Mouse (Mus musculus) Patski (cell line): ENCODE results near the gene Agap1. TPM values are rescaled to one million over a fixed set of nuclear protein-coding genes. Genes with fewer than 3 reads are reported as not detected.

Experiments
- ATAC-seq: fragments of 100-300 bp; one replicate; pipeline ENCODE4 v1.8.0; 2021
- CTCF ChIA-PET: fragments of 350-600 bp; sonication (Branson Sonifier 250); formaldehyde crosslinking; loops from one replicate; lab custom pipeline; 2022; ENCODE audit warnings: inconsistent platforms; lab: Charles Lee
- POLR2A ChIA-PET: fragments of 350-600 bp; sonication (Branson Sonifier 250); formaldehyde crosslinking; loops from one replicate; lab custom pipeline; 2022; ENCODE audit warnings: antibody characterized with exemption, inconsistent platforms; lab: Charles Lee
- DNase-seq: peaks from one replicate; pipeline ENCODE4 v3.0.0-alpha.2; 2011; ENCODE audit warnings: low read depth, low spot score
- H3K27me3 ChIP-seq: fragments of 371-371 bp; one replicate; pipeline ENCODE4 v1.5.1; 2021
- CTCF ChIP-seq: fragments of 100-300 bp; IDR thresholded peaks from one replicate; pipeline ENCODE4 v1.5.1; 2021
- in situ Hi-C: fragments of 300-500 bp; cut with MboI; formaldehyde crosslinking; loops from 3 replicates; pipeline ENCODE4 v1.11.1; 2018; ENCODE audit warnings: low pct_unique_long_range_greater_than_20kb, mixed read lengths
- polyA plus RNA-seq: library from polyadenylated mRNA; unstranded; gene quantifications from one replicate; pipeline ENCODE4 v1.2.3, GENCODE M21; 2021

The Agap1 gene
- polyA plus RNA-seq, 1 experiment from 2014 or later, result 32.3 TPM

- H3K27me3 ChIP-seq, result no peaks in the 10 kb centered on the region
- in situ Hi-C loops, result loop anchor here (5.0 kb wide), 2 partner anchors 95 to 390 kb away; no protein-coding TSS in a partner anchor
- CTCF ChIA-PET, result no interaction called here
- ATAC-seq (no peak), DNase-seq (no peak)
- no peak for TF ChIP-seq CTCF
- POLR2A ChIA-PET, result no interaction called here
These were observed 173.0 kb downstream of the Agap1 start for GRCm38 (mm10) chr1:89627650-89628049.

GRCm38 (mm10) chr1:89630836-89631235 lies 176.2 kb downstream of the Agap1 start:
- ChIA-PET CTCF (interaction anchor here (0.9 to 2.6 kb wide), 2 partner anchors 101 to 106 kb away, joined by 3 to 9 read pairs; no protein-coding TSS in a partner anchor), POLR2A (no interaction called here)
- in situ Hi-C loops, result no loop called here
- TF ChIP-seq CTCF, result no peak
- no peaks in the 10 kb centered on the region for H3K27me3 ChIP-seq
- DNase-seq (no peak), ATAC-seq (no peak)

GRCm38 (mm10) chr1:89631747-89632146 lies 177.1 kb downstream of the Agap1 start:
- in situ Hi-C loops, result no loop called here
- TF ChIP-seq CTCF, result no peak
- ATAC-seq (no peak), DNase-seq (no peak)
- ChIA-PET CTCF (interaction anchor here (0.7 to 2.6 kb wide), 3 partner anchors 11 to 107 kb away, joined by 3 to 9 read pairs (median 5); no protein-coding TSS in a partner anchor), POLR2A (no interaction called here)
- H3K27me3 ChIP-seq, result no peaks in the 10 kb centered on the region

- no peak for TF ChIP-seq CTCF
- DNase-seq (no peak), ATAC-seq (no peak)
- POLR2A ChIA-PET, result no interaction called here
- H3K27me3 ChIP-seq, result no peaks in the 10 kb centered on the region
- in situ Hi-C loops, result no loop called here
- CTCF ChIA-PET, result no interaction called here
These were observed 179.4 kb downstream of the Agap1 start for GRCm38 (mm10) chr1:89634055-89634454.

- TF ChIP-seq CTCF, result no peak
- no peak for DNase-seq
- ChIA-PET CTCF (no interaction called here), POLR2A (no interaction called here)
- no peaks in the 10 kb centered on the region for H3K27me3 ChIP-seq
- in situ Hi-C loops, result no loop called here
- ATAC-seq, result no peak
These were observed 180.5 kb downstream of the Agap1 start for GRCm38 (mm10) chr1:89635131-89635530.

GRCm38 (mm10) chr1:89637670-89638069 lies 183.1 kb downstream of the Agap1 start:
- no peak for DNase-seq
- no peak for TF ChIP-seq CTCF
- no peaks in the 10 kb centered on the region for H3K27me3 ChIP-seq
- POLR2A ChIA-PET, result no interaction called here
- CTCF ChIA-PET, result interaction anchor here (0.8 kb wide), 1 partner anchor 54 kb away, joined by 3 read pairs; no protein-coding TSS in a partner anchor
- in situ Hi-C loops, result no loop called here
- no peak for ATAC-seq

- no peaks in the 10 kb centered on the region for H3K27me3 ChIP-seq
- in situ Hi-C loops, result loop anchor here (5.0 to 10.0 kb wide), 2 partner anchors 201 to 289 kb away; partner anchors contain the start of gene Gbx2
- CTCF ChIA-PET, result interaction anchor here (1.3 to 3.1 kb wide), 2 partner anchors 9 to 299 kb away, joined by 4 to 12 read pairs; no protein-coding TSS in a partner anchor
- no peak for ATAC-seq
- no peak for DNase-seq
- TF ChIP-seq CTCF, result no peak
- POLR2A ChIA-PET, result no interaction called here
These were observed 189.0 kb downstream of the Agap1 start for GRCm38 (mm10) chr1:89643445-89644100.

- POLR2A ChIA-PET, result no interaction called here
- in situ Hi-C loops, result loop anchor here (5.0 to 10.0 kb wide), 2 partner anchors 201 to 288 kb away; partner anchors contain the start of gene Gbx2
- H3K27me3 ChIP-seq, result no peaks in the 10 kb centered on the region
- CTCF ChIA-PET, result interaction anchor here (3.1 kb wide), 1 partner anchor 298 kb away, joined by 12 read pairs; no protein-coding TSS in a partner anchor
- TF ChIP-seq CTCF, result no peak
- no peak for DNase-seq
- no peak for ATAC-seq
These were observed 189.5 kb downstream of the Agap1 start for GRCm38 (mm10) chr1:89644120-89644519.

GRCm38 (mm10) chr1:89646326-89647018 lies 191.9 kb downstream of the Agap1 start:
- in situ Hi-C loops, result loop anchor here (10.0 kb wide), 1 partner anchor 198 kb away; no protein-coding TSS in a partner anchor
- POLR2A ChIA-PET, result interaction anchor here (0.7 kb wide), 1 partner anchor 125 kb away, joined by 3 read pairs; no protein-coding TSS in a partner anchor
- H3K27me3 ChIP-seq, result no peaks in the 10 kb centered on the region
- no peak for DNase-seq
- CTCF ChIA-PET, result interaction anchor here (0.6 to 2.7 kb wide), 11 partner anchors 10 to 301 kb away, joined by 3 to 18 read pairs (median 3); no protein-coding TSS in a partner anchor
- no peak for TF ChIP-seq CTCF
- ATAC-seq, result no peak

GRCm38 (mm10) chr1:89647505-89647904 lies 192.9 kb downstream of the Agap1 start:
- no peaks in the 10 kb centered on the region for H3K27me3 ChIP-seq
- DNase-seq, result no peak
- in situ Hi-C loops, result loop anchor here (10.0 kb wide), 1 partner anchor 197 kb away; no protein-coding TSS in a partner anchor
- TF ChIP-seq CTCF, result no peak
- ChIA-PET POLR2A (interaction anchor here (0.6 kb wide), 1 partner anchor 300 kb away, joined by 3 read pairs; no protein-coding TSS in a partner anchor), CTCF (interaction anchor here (0.8 to 2.7 kb wide), 8 partner anchors 9 to 296 kb away, joined by 3 to 18 read pairs (median 5); no protein-coding TSS in a partner anchor)
- no peak for ATAC-seq
